Mouse (Mus musculus): ENCODE data around the gene Fmo4. TPM values are rescaled to one million over a fixed set of nuclear protein-coding genes. Genes with fewer than 3 reads are reported as not detected.

Gene Fmo4
- total and polyA plus RNA-seq, 3 experiments, result 0.03 to 0.22 TPM; not detected in 1

DNA sequence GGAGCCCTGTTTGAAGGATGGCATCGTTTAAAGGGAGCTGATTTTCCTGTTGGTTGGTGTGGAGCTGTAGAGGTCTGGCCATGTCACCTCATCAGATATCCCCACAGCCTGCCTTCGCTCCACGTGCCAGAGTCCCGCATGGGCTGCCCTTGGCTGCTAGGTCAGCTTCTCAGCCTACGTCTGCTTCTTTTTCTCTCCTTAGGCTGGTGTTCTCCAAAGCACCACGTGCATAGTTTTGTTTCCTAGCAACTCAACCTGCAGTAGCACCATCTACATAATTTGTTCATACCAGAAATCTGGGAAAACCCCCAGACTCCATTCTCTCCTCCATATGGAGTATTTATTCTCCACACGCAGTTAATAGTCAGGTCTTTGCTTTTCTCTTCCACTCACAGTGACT is 64.2 kb downstream of the Fmo4 start:
- Histone ChIP-seq H3K9me3 (replicated peaks) (no peaks in the 10 kb centered on the region), H3K36me3 (replicated peaks) (no peaks in the 10 kb centered on the region), H3K4me3 (ENCODE audit: low read depth, low read length) (no peak overlapping the region), H3K27me3 (ENCODE audit: insufficient read depth, low read length) (peaks cover 20% of the 10 kb centered on the region), H3K4me1 (ENCODE audit: insufficient read depth, low read depth, low read length) (no peaks in the 10 kb centered on the region)
- TF ChIP-seq TAL1 (conservative IDR thresholded peaks at IDR 0.05; ENCODE audit: low read depth, low read length), result no peak
- ATAC-seq (ENCODE audit: extremely low read depth, insufficient number of reproducible peaks, low FRiP score, poor library complexity, severe bottlenecking) (no peak), DNase-seq (ENCODE audit: low spot score) (no peak)

DNA sequence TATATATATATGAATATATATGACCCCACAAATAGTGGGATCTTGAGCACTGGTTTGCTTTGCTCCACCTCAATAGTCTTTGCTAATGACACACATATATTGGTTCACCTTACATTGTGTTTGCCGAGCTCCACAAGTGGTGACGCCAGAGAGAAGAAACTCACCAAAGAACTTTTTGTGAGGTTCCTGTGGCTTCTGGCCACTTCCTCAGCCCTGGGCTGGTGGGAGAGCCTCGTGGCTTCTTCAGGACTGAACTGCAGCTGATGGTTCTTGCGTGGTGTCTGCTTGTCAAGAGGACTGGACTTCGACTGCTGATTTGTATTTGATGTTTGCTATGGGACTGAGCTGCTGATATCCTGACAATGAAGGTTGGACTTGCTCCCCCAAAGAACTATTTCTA is 65.0 kb downstream of the Fmo4 start:
- Histone ChIP-seq H3K4me3 (ENCODE audit: low read depth, low read length) (no peak overlapping the region), H3K9me3 (replicated peaks) (no peaks in the 10 kb centered on the region), H3K36me3 (replicated peaks) (no peaks in the 10 kb centered on the region), H3K27me3 (ENCODE audit: insufficient read depth, low read length) (peaks cover 19% of the 10 kb centered on the region), H3K4me1 (ENCODE audit: insufficient read depth, low read depth, low read length) (no peaks in the 10 kb centered on the region)
- no peak for DNase-seq (ENCODE audit: low spot score)
- TF ChIP-seq POLR2AphosphoS5 (IDR thresholded peaks at IDR 0.05; ENCODE audit: insufficient replicate concordance, low read depth, low read length) (no peak), TAL1 (conservative IDR thresholded peaks at IDR 0.05; ENCODE audit: low read depth, low read length) (no peak), GATA1 (IDR thresholded peaks at IDR 0.05; ENCODE audit: borderline replicate concordance, low read length) (no peak), GATA2 (IDR thresholded peaks at IDR 0.05; ENCODE audit: borderline replicate concordance, low read depth, low read length) (no peak), CTCF (IDR thresholded peaks at IDR 0.05; ENCODE audit: low read depth, low read length) (no peak)
- no peak for ATAC-seq (ENCODE audit: extremely low read depth, insufficient number of reproducible peaks, low FRiP score, poor library complexity, severe bottlenecking)

Other genes with a start within 250 kb of the Fmo4 start
- gene Vamp4, start 243.5 kb downstream of the Fmo4 start, total RNA-seq (2014; fragmentation: Nextera tagmentation), result 68.6 and 69.2 TPM in 2 replicates
- 36.5 and 46.7 TPM in 2 replicates for gene Vamp4, start 243.5 kb downstream of the Fmo4 start, total RNA-seq (2017)
- gene Vamp4, start 243.5 kb downstream of the Fmo4 start, polyA plus RNA-seq (2012), result 19.8 and 20.6 TPM in 2 replicates
- not detected in 2 replicates for gene Myoc, start 174.8 kb downstream of the Fmo4 start, total RNA-seq (2014; fragmentation: Nextera tagmentation)
- 0.11 and 0.12 TPM in 2 replicates for gene Myoc, start 174.8 kb downstream of the Fmo4 start, total RNA-seq (2017)
- gene Myoc, start 174.8 kb downstream of the Fmo4 start, polyA plus RNA-seq (2012), result not detected in 2 replicates
- gene Myocos, start 155.8 kb downstream of the Fmo4 start, total RNA-seq (2014; fragmentation: Nextera tagmentation), result not detected in 2 replicates
- not detected in 2 replicates for gene Myocos, start 155.8 kb downstream of the Fmo4 start, total RNA-seq (2017)
- gene Myocos, start 155.8 kb downstream of the Fmo4 start, polyA plus RNA-seq (2012), result not detected in 2 replicates
- gene Prrc2c, start 73.4 kb downstream of the Fmo4 start, total RNA-seq (2014; fragmentation: Nextera tagmentation), result 586 and 595 TPM in 2 replicates
- 124 and 152 TPM in 2 replicates for gene Prrc2c, start 73.4 kb downstream of the Fmo4 start, total RNA-seq (2017)
- 84.7 and 98.0 TPM in 2 replicates for gene Prrc2c, start 73.4 kb downstream of the Fmo4 start, polyA plus RNA-seq (2012)
- not detected in 2 replicates for gene Fmo1, start 52.6 kb upstream of the Fmo4 start, total RNA-seq (2014; fragmentation: Nextera tagmentation)
- gene Fmo1, start 52.6 kb upstream of the Fmo4 start, total RNA-seq (2017), result 0.35 and 0.82 TPM in 2 replicates
- gene Fmo1, start 52.6 kb upstream of the Fmo4 start, polyA plus RNA-seq (2012), result not detected in 2 replicates
- gene Fmo2, start 84.8 kb upstream of the Fmo4 start, total RNA-seq (2014; fragmentation: Nextera tagmentation), result not detected in 2 replicates
- gene Fmo2, start 84.8 kb upstream of the Fmo4 start, total RNA-seq (2017), result 0.16 and 0.35 TPM in 2 replicates
- gene Fmo2, start 84.8 kb upstream of the Fmo4 start, polyA plus RNA-seq (2012), result 0.03 TPM in 1 of 2 replicates, not detected in the other
- not detected in 2 replicates for gene Fmo6, start 123.5 kb upstream of the Fmo4 start, total RNA-seq (2014; fragmentation: Nextera tagmentation)
- 0.11 TPM in 1 of 2 replicates, not detected in the other for gene Fmo6, start 123.5 kb upstream of the Fmo4 start, total RNA-seq (2017)
- gene Fmo6, start 123.5 kb upstream of the Fmo4 start, polyA plus RNA-seq (2012), result not detected in 2 replicates
- not detected in 2 replicates for gene Fmo3, start 170.6 kb upstream of the Fmo4 start, total RNA-seq (2014; fragmentation: Nextera tagmentation)
- gene Fmo3, start 170.6 kb upstream of the Fmo4 start, total RNA-seq (2017), result not detected in 2 replicates
- gene Fmo3, start 170.6 kb upstream of the Fmo4 start, polyA plus RNA-seq (2012), result not detected in 2 replicates

All from G1E (cell line).